Mouse (Mus musculus): ENCODE results near the gene Prrc2b.

Gene Prrc2b

GRCm38 (mm10) chr2:32235433-32235832 is 84.6 kb downstream of the Prrc2b start:
- DNase-seq (ENCODE audit: low spot score), result no peak

- DNase-seq (ENCODE audit: low spot score), result peak; percentile 88
These were observed 85.2 kb downstream of the Prrc2b start, which contains the start of gene Pomt1 for GRCm38 (mm10) chr2:32235886-32236759. Gene Pomt1 (plus strand): TSS chr2:32236590.

GRCm38 (mm10) chr2:32236760-32237487 is 86.0 kb downstream of the Prrc2b start:
- DNase-seq (ENCODE audit: low spot score), result no peak

GRCm38 (mm10) chr2:32237571-32237970 is 86.7 kb downstream of the Prrc2b start:
- no peak for DNase-seq (ENCODE audit: low spot score)

- no peak for DNase-seq (ENCODE audit: low spot score)
These were observed 88.0 kb downstream of the Prrc2b start for GRCm38 (mm10) chr2:32238708-32239435.

DNA sequence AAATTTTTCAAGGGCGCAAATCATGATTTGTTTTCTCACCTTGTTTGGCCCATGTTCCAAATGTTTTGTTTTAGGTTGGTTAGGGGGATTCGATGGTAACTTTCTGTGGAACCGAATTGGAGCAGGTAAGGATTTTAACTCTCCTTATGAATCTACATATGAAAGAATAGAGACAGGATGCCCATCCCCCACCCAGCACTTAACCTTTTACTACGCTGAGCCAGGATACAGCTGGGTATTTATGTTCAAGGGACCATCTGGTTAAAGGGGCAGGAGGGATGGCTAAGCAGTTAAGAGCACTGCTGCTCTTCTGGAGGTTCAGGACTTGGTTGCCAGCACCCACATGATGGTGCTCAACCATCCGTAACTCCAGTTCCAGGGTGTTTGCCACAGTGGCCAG is 89.7 kb downstream of the Prrc2b start:
- DNase-seq (ENCODE audit: low spot score), result no peak

DNA sequence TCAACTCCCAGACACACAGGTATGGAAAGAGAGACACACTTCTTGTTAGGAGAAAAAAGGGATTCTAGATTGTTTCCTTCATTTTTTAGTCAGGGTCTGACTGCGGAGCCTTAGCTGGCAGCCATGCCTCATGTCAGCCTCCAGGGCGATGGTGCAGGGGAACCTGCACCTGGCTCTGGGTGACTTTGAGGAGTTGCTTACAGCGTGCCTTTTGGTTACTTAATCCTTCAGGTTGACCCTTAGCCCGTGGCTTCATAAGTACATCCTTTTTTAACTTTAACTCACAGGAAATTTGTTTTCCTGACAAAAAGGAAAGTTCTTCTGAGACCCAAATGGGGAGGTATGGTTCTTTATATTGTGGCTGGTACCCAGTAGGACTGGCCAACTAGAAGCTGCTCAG is 92.1 kb downstream of the Prrc2b start:
- DNase-seq (ENCODE audit: low spot score), result no peak

- DNase-seq (ENCODE audit: low spot score), result peak; percentile 84
These were observed 95.9 kb downstream of the Prrc2b start for GRCm38 (mm10) chr2:32246741-32247140.

DNA sequence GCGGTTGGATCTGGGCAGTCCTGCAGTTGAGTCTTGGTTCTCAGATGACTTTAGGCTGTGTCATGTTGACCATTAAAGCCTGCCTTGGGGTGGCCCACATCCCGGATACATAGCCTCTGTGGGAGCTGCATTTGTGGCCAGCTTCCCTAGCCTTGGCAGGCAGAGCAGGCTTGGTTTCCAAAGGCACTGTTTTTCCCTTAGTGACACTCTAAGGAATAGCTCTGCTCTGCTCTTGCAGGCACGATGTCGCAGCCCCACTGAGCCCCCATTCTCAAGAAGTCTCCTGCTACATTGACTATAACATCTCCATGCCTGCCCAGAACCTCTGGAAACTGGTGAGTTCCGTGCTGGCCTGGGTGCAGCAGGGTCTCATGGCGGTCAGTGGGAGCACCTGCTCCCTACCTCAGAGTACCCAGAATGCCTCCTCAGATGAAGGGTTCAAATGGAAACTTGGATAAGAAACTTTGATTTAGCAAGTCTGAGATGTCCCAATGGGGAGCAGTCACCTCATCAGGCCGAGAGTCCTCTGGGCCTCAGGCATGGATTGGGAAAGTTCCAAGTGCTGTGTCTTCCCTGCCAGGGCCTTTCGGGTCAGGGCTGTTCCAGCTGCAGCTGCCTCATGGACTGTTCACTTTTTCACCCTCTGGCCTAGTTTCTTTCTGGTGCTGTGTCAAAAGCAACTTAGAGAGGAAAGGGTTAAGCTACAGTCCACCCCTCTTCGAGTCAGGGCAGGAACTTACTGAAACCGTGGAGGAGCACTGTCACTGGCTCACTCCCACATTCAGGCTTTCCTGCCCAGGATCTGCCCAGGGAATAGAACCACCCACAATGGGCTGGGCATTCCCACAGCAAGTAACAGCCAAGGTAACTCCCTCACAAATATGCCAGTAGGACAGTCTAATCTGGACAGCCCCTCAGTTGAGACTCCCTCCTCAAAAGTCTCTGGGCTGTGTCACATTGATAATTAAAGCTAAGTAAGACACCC is 97.8 kb downstream of the Prrc2b start:
- DNase-seq (ENCODE audit: low spot score), result no peak

GRCm38 (mm10) chr2:32251791-32252527 is 101.1 kb downstream of the Prrc2b start:
- no peak for DNase-seq (ENCODE audit: low spot score)

DNA sequence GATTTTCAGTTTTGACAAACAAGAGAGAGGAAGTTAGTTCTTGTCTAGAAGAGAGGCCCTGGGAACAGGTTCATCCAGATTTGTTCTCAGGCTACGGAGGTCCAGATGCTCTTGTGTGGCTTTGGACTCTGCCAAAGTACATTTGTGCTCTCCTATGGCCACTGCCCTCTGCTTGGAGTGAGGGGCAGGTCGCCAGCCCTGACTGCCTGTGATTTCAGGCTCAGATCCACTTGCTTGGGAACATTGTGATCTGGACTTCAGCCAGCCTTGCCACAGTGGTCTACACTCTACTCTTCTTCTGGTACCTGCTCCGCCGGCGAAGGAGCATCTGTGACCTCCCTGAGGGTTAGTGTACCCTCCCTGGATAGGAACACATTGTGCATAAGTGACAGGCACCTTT is 101.8 kb downstream of the Prrc2b start:
- peak; percentile 49 for DNase-seq (ENCODE audit: low spot score)

DNA sequence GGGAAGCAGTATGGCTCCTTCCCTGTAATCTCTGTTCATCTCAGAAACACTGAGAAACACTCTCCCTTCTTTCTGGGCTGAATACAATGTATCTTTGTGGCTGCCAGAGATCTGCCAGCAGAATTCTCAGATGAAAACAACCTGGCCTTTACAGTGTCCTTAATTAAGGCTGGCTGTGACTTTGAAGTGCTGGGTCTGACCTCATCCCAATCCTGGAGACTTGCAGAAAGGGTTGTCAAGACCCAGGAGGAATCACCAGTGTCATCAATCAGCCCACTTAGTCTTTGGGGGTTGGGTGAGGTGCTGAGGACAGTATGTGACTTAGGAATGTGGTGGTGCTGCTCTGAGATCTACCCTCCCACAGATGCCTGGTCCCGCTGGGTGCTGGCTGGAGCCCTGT is 102.5 kb downstream of the Prrc2b start:
- peak; percentile 33 for DNase-seq (ENCODE audit: low spot score)

- DNase-seq (ENCODE audit: low spot score), result no peak
These were observed 103.7 kb downstream of the Prrc2b start for GRCm38 (mm10) chr2:32254563-32254962.

DNA sequence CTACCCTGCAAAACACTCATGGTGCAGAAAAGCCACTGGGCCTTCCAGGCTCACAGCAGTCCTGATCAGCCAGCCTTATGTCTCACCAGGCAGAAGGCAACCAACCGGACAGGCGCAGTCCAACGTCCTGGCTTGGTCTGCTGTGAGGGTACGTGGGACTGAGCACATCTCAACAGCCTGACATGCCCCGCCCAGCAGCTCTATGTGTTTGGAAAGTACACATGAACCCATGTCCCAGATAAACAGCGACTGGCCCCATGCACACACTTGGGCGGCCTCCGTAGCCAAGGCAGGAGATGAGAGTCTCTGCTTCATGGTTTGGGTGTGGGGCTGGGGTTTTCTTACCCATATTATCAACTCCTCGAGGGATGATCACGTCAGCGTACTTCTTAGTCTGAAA is 105.4 kb downstream of the Prrc2b start:
- no peak for DNase-seq (ENCODE audit: low spot score)

GRCm38 (mm10) chr2:32258887-32259533 is 108.1 kb downstream of the Prrc2b start:
- no peak for DNase-seq (ENCODE audit: low spot score)

GRCm38 (mm10) chr2:32259657-32260417 is 109.0 kb downstream of the Prrc2b start, which contains the start of gene Uck1:
Gene Uck1 (minus strand): TSS chr2:32260159.
- peak; percentile 82 for DNase-seq (ENCODE audit: low spot score)

DNA sequence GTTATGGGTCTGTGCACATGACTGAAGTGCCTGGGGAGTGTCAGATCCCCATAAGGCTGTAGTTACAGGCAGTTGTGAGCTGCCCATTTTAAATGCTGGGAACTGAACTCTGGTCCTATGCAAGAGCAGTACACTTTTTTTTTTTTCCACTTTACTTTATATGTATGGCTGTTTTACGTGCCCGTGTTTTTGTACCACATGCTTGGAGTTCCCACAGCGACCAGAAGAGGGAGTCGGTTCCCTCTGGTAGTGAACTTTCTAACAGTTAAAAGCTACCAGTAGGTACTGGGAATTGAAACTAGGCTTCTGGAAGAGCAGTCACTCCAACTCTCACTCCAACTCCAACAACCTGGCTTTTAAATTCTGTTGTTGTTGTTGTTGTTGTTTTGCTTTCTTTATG is 109.8 kb downstream of the Prrc2b start:
- DNase-seq (ENCODE audit: low spot score), result no peak

DNA sequence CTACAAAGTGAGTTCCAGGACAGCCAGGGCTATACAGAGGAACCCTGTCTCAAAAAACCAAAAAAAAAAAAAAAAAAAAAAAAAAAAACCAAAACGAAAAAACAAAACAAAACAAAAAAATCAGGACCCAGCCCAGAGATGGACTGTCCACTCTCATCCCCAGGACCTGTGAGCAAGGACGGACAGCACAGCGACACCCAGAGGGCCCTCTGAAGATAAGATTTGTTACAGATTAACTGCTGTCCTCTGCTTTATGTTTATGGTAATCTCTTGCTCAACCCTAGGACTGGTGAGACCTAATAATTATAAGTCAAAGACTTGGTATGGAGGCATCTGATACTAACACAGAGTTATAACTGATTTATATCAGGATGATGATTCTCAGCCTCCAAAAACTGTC is 124.9 kb downstream of the Prrc2b start:
- no peak for DNase-seq (ENCODE audit: low spot score)

- DNase-seq (ENCODE audit: low spot score), result no peak
These were observed 131.4 kb downstream of the Prrc2b start for GRCm38 (mm10) chr2:32282289-32282688.
